Mouse (Mus musculus) ES-Bruce4 (cell line): ENCODE data around the gene Kptn.

ENCODE experiments used
- CTCF ChIP-seq: IDR thresholded peaks from one replicate; pipeline ENCODE4 v1.8.1; 2011; ENCODE audit warnings: low read depth, low read length
- EP300 ChIP-seq: IDR thresholded peaks from 2 replicates; pipeline ENCODE4 v1.6.1; 2011; ENCODE audit warnings: low read depth, low read length; ENCODE audit not compliant: insufficient read depth
- POLR2A ChIP-seq: IDR thresholded peaks from one replicate; pipeline ENCODE4 v1.8.1; 2011; ENCODE audit warnings: low read length; ENCODE audit not compliant: insufficient read depth

DNA sequence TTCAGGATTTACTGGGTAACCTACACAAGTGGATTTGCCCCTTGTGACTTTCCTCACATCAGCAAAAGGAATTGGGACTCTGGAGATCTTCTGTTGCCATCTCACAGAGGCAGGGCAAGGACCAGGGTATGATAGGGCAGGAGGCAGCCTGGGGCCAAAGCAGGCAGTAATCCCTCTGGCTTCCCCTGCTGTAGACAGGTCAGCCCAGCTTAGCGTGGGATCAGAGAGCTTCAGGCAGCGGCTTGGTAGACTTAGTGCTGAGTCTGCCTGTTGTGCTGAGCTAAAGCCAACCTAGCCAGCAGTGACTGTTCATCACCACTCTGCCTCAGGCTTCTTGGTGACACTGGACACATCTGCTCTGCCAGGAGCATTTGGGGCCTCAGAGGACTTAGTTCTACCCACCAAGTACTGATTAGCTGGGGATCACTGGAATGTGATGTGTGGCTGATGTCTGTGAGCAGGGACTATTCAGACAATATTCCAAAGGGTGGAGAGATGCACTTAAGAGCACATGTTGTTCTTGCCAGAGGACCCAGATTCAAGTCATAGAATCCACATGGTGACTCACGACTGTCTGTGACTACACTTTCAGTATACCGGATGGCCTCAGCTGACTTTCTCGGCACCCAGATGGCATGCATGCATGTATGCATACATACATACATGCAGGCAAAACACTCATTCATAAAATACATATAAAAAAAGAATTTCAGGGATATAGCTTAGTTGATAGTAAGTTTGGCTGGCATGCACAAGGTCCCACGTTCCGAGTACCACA lies 14.9 kb upstream of the Kptn start:
- TF ChIP-seq CTCF (no peak), POLR2A (no peak), EP300 (no peak)
